Mouse (Mus musculus): ENCODE results near the gene Dgki.

DNA sequence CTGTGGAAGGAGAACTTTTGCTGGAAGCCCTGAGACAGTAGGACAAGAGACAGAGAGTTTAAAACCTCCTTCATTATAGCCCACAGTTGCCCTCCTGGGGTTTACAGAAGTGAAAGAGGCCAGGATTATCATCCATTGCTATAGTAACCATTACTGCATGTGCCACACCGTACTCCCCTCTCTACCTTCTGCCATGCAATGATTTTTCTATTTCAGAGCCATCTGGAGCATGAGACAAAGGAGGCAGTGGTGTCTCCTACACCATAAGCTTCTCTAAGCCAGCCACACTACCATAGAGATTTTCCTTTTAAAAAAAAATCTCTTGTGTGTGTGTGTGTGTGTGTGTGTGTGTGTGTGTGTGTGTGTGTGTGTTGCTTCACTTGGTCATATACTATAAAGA is 232.6 kb downstream of the Dgki start:
- no peak for TF ChIP-seq POLR2A (IDR thresholded peaks at IDR 0.05; ENCODE audit: low read depth, low read length)
- no peak for TF ChIP-seq CTCF (IDR thresholded peaks at IDR 0.05; ENCODE audit: extremely low read depth, insufficient read length, insufficient replicate concordance, low read depth, low read length)
